8 mouse cellular contexts compared by ENCODE assay signal in genomic region chr1:74802795-74803656, GRCm38 (mm10). TPM values are rescaled to one million over a fixed set of nuclear protein-coding genes. Genes with fewer than 3 reads are reported as not detected.
A peak's percentile ranks its signal among the peaks of the same experiment; 100 is the strongest.
DNase-seq lines count a peak whose midpoint lies in the region; ATAC-seq and TF ChIP-seq lines count a peak whose summit lies in the region.

No protein-coding gene starts in this region.

- DNase-seq in CD4-positive helper T cell, adult 2 months (ENCODE audit: low read depth, low spot score): peak; percentile 87
- DNase-seq in adrenal gland, postnatal 14 days: peak; percentile 83
- DNase-seq in kidney, postnatal 0 days (ENCODE audit: low spot score): peak; percentile 74
- peak; percentile 81 for DNase-seq in testis, postnatal 10 days (ENCODE audit: low spot score)

- TF ChIP-seq POLR2A in olfactory bulb, adult 2 months (IDR thresholded peaks at IDR 0.05; ENCODE audit: insufficient read depth, low read depth, low read length): no peak

- 1% methylated on average over 57 of the region's 57 CpGs for WGBS in embryonic facial prominence, embryonic 15.5 days
- under 1% methylated on average over 57 of the region's 57 CpGs for WGBS in heart, embryonic 14.5 days
- WGBS in kidney, postnatal 0 days: 2% methylated on average over 57 of the region's 57 CpGs
- WGBS in lung, embryonic 15.5 days: 1% methylated on average over 57 of the region's 57 CpGs
- WGBS in olfactory bulb, adult 2 months: 3% methylated on average over 57 of the region's 57 CpGs

- no peaks in the 10 kb centered on the region for H3K9me3 ChIP-seq in embryonic facial prominence, embryonic 15.5 days (replicated peaks)
- H3K9me3 ChIP-seq in heart, embryonic 14.5 days (ENCODE audit: control insufficient read depth, low read length): no peaks in the 10 kb centered on the region
- H3K9me3 ChIP-seq in kidney, postnatal 0 days (replicated peaks; ENCODE audit: low read length): no peaks in the 10 kb centered on the region
- no peaks in the 10 kb centered on the region for H3K9me3 ChIP-seq in lung, embryonic 15.5 days

- H3K27me3 ChIP-seq in embryonic facial prominence, embryonic 15.5 days: peaks cover 90% of the 10 kb centered on the region
- peaks cover 98% of the 10 kb centered on the region for H3K27me3 ChIP-seq in heart, embryonic 14.5 days (ENCODE audit: control insufficient read depth, insufficient read depth, low read length)
- peaks cover 85% of the 10 kb centered on the region for H3K27me3 ChIP-seq in kidney, postnatal 0 days (ENCODE audit: insufficient read depth, low read length)
- peaks cover 99% of the 10 kb centered on the region for H3K27me3 ChIP-seq in lung, embryonic 15.5 days

- peak overlapping the region; percentile 47 for H3K4me3 ChIP-seq in embryonic facial prominence, embryonic 15.5 days (replicated peaks)
- peak overlapping the region; percentile 40 to 43 for H3K4me3 ChIP-seq in heart, embryonic 14.5 days (ENCODE audit: control insufficient read depth in 1 of 2, insufficient read depth in 1 of 2, low read depth in 1 of 2, low read length in 2 of 2)
- peak overlapping the region; percentile 27 for H3K4me3 ChIP-seq in kidney, postnatal 0 days (replicated peaks; ENCODE audit: low read depth, low read length)
- peak overlapping the region; percentile 40 for H3K4me3 ChIP-seq in lung, embryonic 15.5 days
- peak overlapping the region; percentile 48 for H3K4me3 ChIP-seq in olfactory bulb, adult 2 months (ENCODE audit: insufficient read depth, low read depth, low read length)

- no peaks in the 10 kb centered on the region for H3K36me3 ChIP-seq in embryonic facial prominence, embryonic 15.5 days
- H3K36me3 ChIP-seq in heart, embryonic 14.5 days (ENCODE audit: control insufficient read depth, insufficient read depth, low read length): no peaks in the 10 kb centered on the region
- H3K36me3 ChIP-seq in kidney, postnatal 0 days (ENCODE audit: insufficient read depth, low read length): no peaks in the 10 kb centered on the region
- no peaks in the 10 kb centered on the region for H3K36me3 ChIP-seq in lung, embryonic 15.5 days

- ATAC-seq in embryonic facial prominence, embryonic 15.5 days (ENCODE audit: insufficient number of reproducible peaks, low FRiP score, low TSS enrichment, low read depth): no peak; the same call in 1 of the 2 replicates
- peak; percentile 22; the same call in 1 of the 2 replicates for ATAC-seq in heart, embryonic 14.5 days (ENCODE audit: insufficient number of reproducible peaks, insufficient read depth, low FRiP score, low read depth)
- ATAC-seq in kidney, postnatal 0 days (replicated peaks; ENCODE audit: low FRiP score, low read depth): peak; percentile 56
- peak; percentile 44 for ATAC-seq in lung, embryonic 15.5 days (ENCODE audit: borderline replicate concordance, extremely low read depth, low FRiP score, low TSS enrichment)

- no peak overlapping the region for H3K9ac ChIP-seq in embryonic facial prominence, embryonic 15.5 days
- peak overlapping the region; percentile 63 for H3K9ac ChIP-seq in heart, embryonic 14.5 days (ENCODE audit: low read length)
- no peak overlapping the region for H3K9ac ChIP-seq in kidney, postnatal 0 days (ENCODE audit: low read depth, low read length)
- 0 out of 2 replicates have a peak overlapping the region, but pooled peaks have one; percentile 20 for H3K9ac ChIP-seq in lung, embryonic 15.5 days

- TF ChIP-seq CTCF in kidney, postnatal 0 days (IDR thresholded peaks at IDR 0.05; ENCODE audit: low read depth): peak; percentile 67
- peak; percentile 39; the same call in 1 of the 2 replicates for TF ChIP-seq CTCF in olfactory bulb, adult 2 months (IDR thresholded peaks at IDR 0.05; ENCODE audit: insufficient read depth, low read depth, low read length)

- peak overlapping the region; percentile 92 for H3K4me2 ChIP-seq in embryonic facial prominence, embryonic 15.5 days (replicated peaks)
- H3K4me2 ChIP-seq in heart, embryonic 14.5 days (ENCODE audit: low read length): peak overlapping the region; percentile 79
- peak overlapping the region; percentile 60 for H3K4me2 ChIP-seq in kidney, postnatal 0 days (ENCODE audit: low read length)
- peak overlapping the region; percentile 78 for H3K4me2 ChIP-seq in lung, embryonic 15.5 days

- no peak overlapping the region for H3K27ac ChIP-seq in embryonic facial prominence, embryonic 15.5 days (replicated peaks)
- no peak overlapping the region for H3K27ac ChIP-seq in heart, embryonic 14.5 days (replicated peaks in 1 of 2; ENCODE audit: control insufficient read depth in 1 of 2, insufficient read depth in 1 of 2, low read depth in 2 of 2, low read length in 2 of 2)
- H3K27ac ChIP-seq in kidney, postnatal 0 days: no peak overlapping the region
- H3K27ac ChIP-seq in lung, embryonic 15.5 days: no peak overlapping the region
- 0 out of 2 replicates have a peak overlapping the region, but pooled peaks have one; percentile 14 for H3K27ac ChIP-seq in olfactory bulb, adult 2 months (ENCODE audit: insufficient read depth, low read depth, low read length)

- H3K4me1 ChIP-seq in embryonic facial prominence, embryonic 15.5 days: peaks cover 78% of the 10 kb centered on the region
- peaks cover 16 to 28% of the 10 kb centered on the region in 2 experiments; a peak in 3 of 4 replicates for H3K4me1 ChIP-seq in heart, embryonic 14.5 days (ENCODE audit: control insufficient read depth in 2 of 2, insufficient read depth in 2 of 2, low read length in 2 of 2)
- peaks cover 15% of the 10 kb centered on the region for H3K4me1 ChIP-seq in kidney, postnatal 0 days (replicated peaks; ENCODE audit: insufficient read depth, low read length)
- peaks cover 40% of the 10 kb centered on the region for H3K4me1 ChIP-seq in lung, embryonic 15.5 days
- H3K4me1 ChIP-seq in olfactory bulb, adult 2 months (ENCODE audit: control insufficient read depth, insufficient read depth, low read length): peaks cover 48% of the 10 kb centered on the region

RNA-seq across cellular contexts. Expression of gene Wnt10a, which starts 11.7 kb away (rescaled TPM):
- total RNA-seq in adrenal gland, postnatal 14 days (2021): 0.30 TPM in 2 replicates
- 13.3 and 16.3 TPM in 2 replicates for polyA plus RNA-seq in embryonic facial prominence, embryonic 15.5 days (2015; fragmentation: Nextera tagmentation; extraction: Ambion mirVana)
- not detected in 2 replicates for polyA plus RNA-seq in heart, embryonic 14.5 days (2014; fragmentation: Nextera tagmentation; extraction: Ambion mirVana)
- 0.91 and 1.0 TPM in 2 replicates for polyA plus RNA-seq in kidney, postnatal 0 days (2015; fragmentation: Nextera tagmentation; extraction: Ambion mirVana)
- 0.20 and 0.25 TPM in 2 replicates for polyA plus RNA-seq in lung, embryonic 15.5 days (2015; fragmentation: Nextera tagmentation; extraction: Ambion mirVana)
- not detected in 2 replicates for polyA plus RNA-seq in olfactory bulb, adult 2 months (2012; ENCODE audit: insufficient read depth, insufficient read length, low replicate concordance, missing spikeins)

RNA-seq across cellular contexts. Expression of gene Wnt6, which starts 31.3 kb away (rescaled TPM):
- total RNA-seq in adrenal gland, postnatal 14 days (2021): 2.4 and 3.2 TPM in 2 replicates
- 37.6 and 40.1 TPM in 2 replicates for polyA plus RNA-seq in embryonic facial prominence, embryonic 15.5 days (2015; fragmentation: Nextera tagmentation; extraction: Ambion mirVana)
- polyA plus RNA-seq in heart, embryonic 14.5 days (2014; fragmentation: Nextera tagmentation; extraction: Ambion mirVana): 0.36 TPM in 1 of 2 replicates, not detected in the other
- 1.9 and 2.2 TPM in 2 replicates for polyA plus RNA-seq in kidney, postnatal 0 days (2015; fragmentation: Nextera tagmentation; extraction: Ambion mirVana)
- polyA plus RNA-seq in lung, embryonic 15.5 days (2015; fragmentation: Nextera tagmentation; extraction: Ambion mirVana): 1.2 TPM in 2 replicates
- polyA plus RNA-seq in olfactory bulb, adult 2 months (2012; ENCODE audit: insufficient read depth, insufficient read length, low replicate concordance, missing spikeins): not detected in 2 replicates

RNA-seq across cellular contexts. Expression of gene Cdk5r2, which starts 51.7 kb away (rescaled TPM):
- total RNA-seq in adrenal gland, postnatal 14 days (2021): 4.1 and 5.8 TPM in 2 replicates
- polyA plus RNA-seq in embryonic facial prominence, embryonic 15.5 days (2015; fragmentation: Nextera tagmentation; extraction: Ambion mirVana): 0.12 and 0.13 TPM in 2 replicates
- 0.11 TPM in 1 of 2 replicates, not detected in the other for polyA plus RNA-seq in heart, embryonic 14.5 days (2014; fragmentation: Nextera tagmentation; extraction: Ambion mirVana)
- not detected in 2 replicates for polyA plus RNA-seq in kidney, postnatal 0 days (2015; fragmentation: Nextera tagmentation; extraction: Ambion mirVana)
- polyA plus RNA-seq in lung, embryonic 15.5 days (2015; fragmentation: Nextera tagmentation; extraction: Ambion mirVana): not detected in 2 replicates
- polyA plus RNA-seq in olfactory bulb, adult 2 months (2012; ENCODE audit: insufficient read depth, insufficient read length, low replicate concordance, missing spikeins): not detected in 2 replicates

RNA-seq across cellular contexts. Expression of gene Prkag3, which starts 54.0 kb away (rescaled TPM):
- 0.15 TPM in 1 of 2 replicates, not detected in the other for total RNA-seq in adrenal gland, postnatal 14 days (2021)
- polyA plus RNA-seq in embryonic facial prominence, embryonic 15.5 days (2015; fragmentation: Nextera tagmentation; extraction: Ambion mirVana): 5.7 and 7.5 TPM in 2 replicates
- polyA plus RNA-seq in heart, embryonic 14.5 days (2014; fragmentation: Nextera tagmentation; extraction: Ambion mirVana): 4.9 and 6.1 TPM in 2 replicates
- 0.07 and 0.27 TPM in 2 replicates for polyA plus RNA-seq in kidney, postnatal 0 days (2015; fragmentation: Nextera tagmentation; extraction: Ambion mirVana)
- 0.34 and 0.57 TPM in 2 replicates for polyA plus RNA-seq in lung, embryonic 15.5 days (2015; fragmentation: Nextera tagmentation; extraction: Ambion mirVana)
- not detected in 2 replicates for polyA plus RNA-seq in olfactory bulb, adult 2 months (2012; ENCODE audit: insufficient read depth, insufficient read length, low replicate concordance, missing spikeins)

Comparison
In these comparisons a context has a peak if more than half of its experiments do, and no peak if none do; other contexts are left out.
1. H3K9ac ChIP-seq: peak in heart, embryonic 14.5 days (single experiment) and lung, embryonic 15.5 days (single experiment); none in embryonic facial prominence, embryonic 15.5 days (single experiment) and kidney, postnatal 0 days (single experiment).
2. RNA of gene Wnt6, which starts 31.3 kb away (polyA plus RNA-seq): 37.6 to 40.1 TPM in embryonic facial prominence, embryonic 15.5 days; 1.9 to 2.2 TPM in kidney, postnatal 0 days, 1.2 TPM in lung, embryonic 15.5 days, 0.36 TPM in heart, embryonic 14.5 days and not detected in olfactory bulb, adult 2 months; every median in the first group is over 10 times any median in the second.
3. Peak in every context shown above with its lines, with median percentiles within 50 percentile points of each other: DNase-seq, H3K4me2 ChIP-seq and H3K4me3 ChIP-seq.